Mouse (Mus musculus) olfactory bulb, adult 2 months (tissue): Measurements from ENCODE around the gene Osmr.

Source experiments
- CTCF ChIP-seq: fragments of 200-500 bp; IDR thresholded peaks from 2 replicates; pipeline ENCODE4 v1.5.1; 2012; ENCODE audit warnings: low read depth, mild to moderate bottlenecking, low read length, moderate library complexity; ENCODE audit not compliant: insufficient read depth
- POLR2A ChIP-seq: fragments of 200-500 bp; IDR thresholded peaks from 2 replicates; pipeline ENCODE4 v1.6.1; 2012; ENCODE audit warnings: mild to moderate bottlenecking, low read depth, low read length, moderate library complexity; ENCODE audit not compliant: insufficient read depth

DNA sequence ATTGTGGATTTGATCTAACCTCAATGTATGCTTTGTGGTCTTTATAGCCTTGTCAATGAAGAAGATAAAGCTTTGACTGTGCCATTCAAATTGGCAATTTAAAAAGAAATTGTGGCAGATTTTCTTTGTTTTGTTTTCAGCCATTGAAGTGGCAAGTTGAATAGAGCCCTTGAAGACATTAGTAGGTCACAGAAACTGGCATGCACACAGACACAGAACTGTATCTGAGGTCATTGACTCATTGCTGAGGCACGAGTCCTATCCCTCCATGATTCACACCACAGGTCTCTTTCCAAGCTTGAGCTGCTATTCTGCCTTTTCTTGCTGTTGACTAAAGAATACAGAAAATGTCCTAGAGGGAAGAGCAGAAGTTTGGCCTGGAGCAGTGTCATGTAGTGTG is 24.9 kb downstream of the Osmr start:
- no peak for TF ChIP-seq CTCF
- TF ChIP-seq POLR2A = no peak
